Mouse (Mus musculus) naive thymus-derived CD4-positive, alpha-beta T cell, adult 2 months (primary cell): ENCODE data around the gene Gm20388.

Experiments used
- DNase-seq: peaks from one replicate; pipeline ENCODE4 v3.0.0-alpha.2; 2011; ENCODE audit warnings: low read depth

The Gm20388 gene

DNA sequence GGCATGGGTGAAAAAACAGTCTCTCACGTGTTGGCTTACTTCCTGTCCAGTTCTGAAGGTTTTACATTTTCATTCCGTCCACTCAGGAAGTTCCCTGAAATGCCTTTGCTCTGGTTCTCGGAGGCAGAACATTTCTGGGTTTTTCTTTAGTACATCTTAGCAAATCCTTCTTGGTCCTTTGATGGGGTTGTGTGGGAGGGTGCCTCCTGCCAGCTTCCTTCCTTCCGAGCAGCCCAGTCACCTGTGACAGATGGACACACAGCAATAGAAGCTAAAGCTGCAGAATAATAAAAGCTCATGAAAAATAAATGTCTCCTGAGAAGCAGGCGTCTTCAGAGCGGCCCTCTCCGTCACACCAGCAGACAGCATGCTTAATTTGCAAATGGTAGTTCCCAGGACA is 4168.3 kb downstream of the Gm20388 start:
- DNase-seq, result no peak

DNA sequence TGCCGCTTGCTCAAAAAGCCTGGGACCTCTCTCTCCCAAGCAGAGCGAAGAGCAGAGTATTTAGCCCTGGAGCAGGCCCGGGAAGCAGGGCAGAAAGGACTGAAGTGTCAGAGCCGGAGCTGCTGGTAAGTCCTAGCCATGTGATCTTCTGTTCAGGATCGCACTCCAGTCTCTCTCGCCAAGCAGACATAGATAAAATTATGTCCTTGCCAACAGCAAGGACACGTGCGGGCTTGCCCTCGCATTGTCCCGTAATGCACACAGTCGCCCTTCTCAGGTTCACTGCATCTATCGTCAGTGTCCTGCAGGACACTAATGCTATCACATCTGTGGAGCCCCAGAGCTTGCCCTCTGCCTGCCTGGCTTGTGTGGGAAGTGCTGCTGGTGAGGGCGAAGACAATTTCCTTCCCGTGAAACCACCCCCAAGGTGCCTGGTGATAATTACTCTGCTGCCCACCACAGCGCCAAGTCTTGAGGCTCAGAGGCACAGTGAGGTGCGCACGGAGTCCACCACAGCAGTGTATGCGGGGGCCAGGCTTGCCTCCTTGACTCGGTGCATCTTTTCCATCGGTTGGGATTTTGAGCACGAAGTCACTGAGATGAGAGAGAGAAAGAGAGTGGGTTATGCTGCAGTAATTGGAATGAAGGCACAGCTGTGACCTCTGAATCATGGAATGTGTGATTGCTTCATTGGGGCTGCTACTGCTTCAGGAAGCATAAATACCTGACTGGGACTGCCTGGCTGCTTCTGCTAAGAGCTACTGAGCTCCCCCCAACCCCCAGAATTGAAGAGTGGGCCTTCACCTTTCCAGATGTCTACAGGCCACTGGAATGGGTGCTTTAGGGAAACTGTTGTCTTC is 4170.1 kb downstream of the Gm20388 start:
- DNase-seq, result no peak

DNA sequence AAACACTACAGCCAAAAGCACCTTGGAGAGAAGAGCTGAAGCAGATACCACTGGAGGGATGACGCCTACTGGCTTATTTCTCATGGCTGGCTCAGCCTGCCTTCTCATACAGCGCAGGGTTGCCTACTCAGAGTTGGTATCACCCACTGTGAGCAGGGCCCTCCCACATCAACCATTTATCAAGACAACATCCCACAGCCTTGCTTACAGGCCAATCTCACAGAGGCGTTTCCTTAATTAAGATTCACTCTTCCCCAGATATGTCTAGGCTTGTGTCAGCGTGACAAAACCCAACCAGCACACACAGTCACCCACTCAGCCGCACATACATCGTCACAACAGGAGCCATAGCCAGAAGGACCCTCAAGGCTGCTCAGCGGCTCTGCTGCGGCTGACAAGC is 4172.0 kb downstream of the Gm20388 start:
- no peak for DNase-seq

DNA sequence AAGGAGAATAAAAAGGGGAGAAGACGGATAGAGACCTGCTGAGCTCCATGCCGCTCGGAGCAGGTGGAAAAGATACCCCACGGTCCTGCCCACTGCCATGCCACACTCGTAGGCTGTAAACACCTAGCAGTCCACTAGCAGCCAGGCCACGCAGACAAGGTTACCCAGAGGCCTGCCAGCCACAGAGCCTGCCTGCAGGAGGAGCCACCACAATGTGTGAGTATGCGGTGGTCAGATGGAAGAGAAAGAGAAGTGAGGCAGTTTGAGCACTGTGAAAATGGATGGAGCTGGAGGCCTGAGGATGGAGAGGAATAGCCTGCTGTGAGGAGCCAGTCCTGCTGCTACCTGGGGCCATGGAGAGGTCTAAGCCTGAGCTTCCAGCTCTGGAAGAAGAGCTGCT is 4173.0 kb downstream of the Gm20388 start:
- DNase-seq, result no peak

DNA sequence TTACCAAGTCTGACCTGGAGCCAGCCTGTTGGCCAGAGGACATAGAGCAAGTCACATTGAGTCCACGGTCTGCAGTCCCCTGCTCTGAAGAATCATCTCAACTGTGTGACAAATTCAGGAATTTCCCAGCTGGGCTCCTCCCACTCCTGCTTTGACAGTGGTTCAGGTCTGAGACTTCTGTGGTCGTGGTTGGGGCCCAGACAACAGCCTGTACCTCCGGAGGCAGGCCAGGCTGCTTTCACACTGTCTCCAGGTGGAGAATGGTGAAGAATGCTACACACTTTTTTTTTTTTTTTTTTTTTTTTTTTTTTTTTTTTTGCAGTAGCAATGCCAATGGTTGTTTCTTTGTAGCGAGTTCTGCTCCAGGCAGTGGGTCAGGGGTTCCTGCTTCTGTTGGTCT is 4175.0 kb downstream of the Gm20388 start:
- DNase-seq, result no peak

DNA sequence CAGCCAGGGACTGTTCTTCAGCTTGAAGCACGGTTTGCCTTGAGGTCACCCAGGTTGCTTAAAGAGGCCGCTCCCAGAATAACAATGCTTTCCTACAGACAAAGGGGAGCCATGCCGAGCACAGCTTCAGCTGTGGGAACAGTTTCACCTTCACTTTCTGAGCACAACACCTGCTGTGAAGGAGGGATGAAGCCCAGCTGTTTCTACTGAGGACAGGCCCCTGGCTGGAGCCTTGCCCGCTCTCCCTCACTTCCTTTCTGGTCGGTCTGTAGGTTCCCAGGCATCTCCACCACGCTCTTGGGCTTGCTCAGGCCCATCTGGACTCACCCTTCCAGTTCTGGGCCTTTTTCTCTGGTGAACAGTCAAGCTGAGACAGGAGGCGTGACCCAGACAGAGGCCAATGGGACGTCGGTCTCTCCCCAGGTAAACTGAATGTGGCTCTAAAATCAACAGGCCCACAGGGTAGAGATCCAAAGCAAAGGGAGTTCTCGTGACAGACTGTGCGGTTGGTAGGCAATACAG is 4177.5 kb downstream of the Gm20388 start:
- DNase-seq, result no peak

DNA sequence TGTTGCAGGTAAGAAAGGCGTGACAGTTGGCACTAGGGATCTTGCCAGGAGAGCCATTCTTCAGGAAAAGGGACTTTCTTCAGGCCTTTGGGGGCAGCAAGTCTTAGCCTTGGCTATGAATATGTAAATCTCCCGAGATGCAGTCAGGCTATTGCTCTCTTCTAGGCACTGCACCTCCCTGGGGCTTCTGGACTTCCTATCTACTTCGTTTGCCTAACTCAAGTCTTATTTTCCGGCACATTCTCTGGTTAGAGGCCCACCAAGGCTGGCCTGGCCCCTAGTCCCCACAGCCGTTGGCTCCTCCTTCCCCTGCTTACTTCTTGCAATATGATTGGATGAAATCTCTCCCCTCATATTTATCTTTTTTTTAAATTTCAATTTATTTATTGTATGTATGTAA is 4178.4 kb downstream of the Gm20388 start:
- DNase-seq, result no peak

DNA sequence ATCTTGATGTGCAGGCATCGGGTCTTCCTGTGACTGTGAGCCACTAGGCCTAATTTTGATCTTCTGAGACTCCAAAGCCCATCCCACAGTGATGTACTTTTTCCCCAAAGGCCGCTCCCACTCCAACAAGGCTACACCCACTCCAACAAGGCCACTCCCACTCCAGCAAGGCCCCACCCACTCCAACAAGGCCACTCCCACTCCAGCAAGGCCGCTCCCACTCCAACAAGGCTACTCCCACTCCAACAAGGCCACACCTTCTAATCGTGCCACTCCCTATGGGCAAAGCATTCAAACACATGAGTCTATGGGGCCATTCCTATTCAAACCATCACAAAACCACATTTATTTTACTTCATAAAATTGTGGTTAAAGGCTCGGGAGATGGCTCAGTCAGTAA is 4179.8 kb downstream of the Gm20388 start:
- no peak for DNase-seq

DNA sequence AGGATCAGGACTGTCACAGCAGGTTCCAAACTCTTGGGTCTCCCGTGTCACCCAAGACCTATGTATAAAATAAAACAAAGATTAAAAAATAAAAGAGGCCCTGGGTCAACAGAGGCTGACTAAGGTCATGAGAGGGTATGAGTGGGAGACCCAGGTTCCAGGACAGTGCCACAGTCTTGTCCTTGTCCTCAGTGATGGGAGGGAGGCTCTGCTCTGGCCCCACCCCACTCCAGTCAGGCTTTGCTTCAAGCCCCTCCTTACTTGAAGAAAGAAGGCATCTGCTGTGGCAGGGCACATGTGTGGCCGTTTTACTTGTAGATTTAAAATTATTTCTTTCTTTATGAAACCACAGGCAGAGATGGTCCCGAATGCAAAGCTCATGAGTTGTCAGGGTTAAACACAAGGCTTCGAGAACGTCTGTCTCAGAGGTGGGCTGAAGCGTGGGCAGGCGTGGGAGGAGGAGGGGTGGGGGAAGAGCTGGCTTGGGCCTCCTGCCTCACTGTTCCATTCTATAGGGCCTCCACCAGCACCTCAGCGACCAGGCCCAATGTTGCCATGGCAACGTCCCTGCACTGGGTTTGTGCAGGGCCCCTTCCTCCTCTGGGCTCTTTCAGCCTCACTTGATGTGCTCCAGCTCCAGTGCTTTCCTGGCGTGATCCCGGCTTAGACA is 4188.4 kb downstream of the Gm20388 start:
- no peak for DNase-seq

DNA sequence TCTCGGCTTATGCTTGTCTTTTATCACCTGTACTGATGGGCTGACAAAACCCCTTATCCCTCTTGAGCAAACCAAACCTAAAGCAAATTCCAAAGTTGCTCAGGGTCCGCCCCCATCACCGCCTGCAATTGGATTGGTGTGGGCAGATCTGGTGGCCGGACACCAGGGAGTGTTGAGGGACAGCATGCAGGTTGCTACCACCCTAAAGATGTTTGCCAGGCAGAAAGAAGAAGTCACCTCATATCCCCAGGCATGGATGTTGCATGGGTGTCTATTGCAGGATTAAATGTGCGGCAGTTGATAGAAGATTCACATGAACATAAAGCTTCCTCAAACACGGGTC is 4189.0 kb downstream of the Gm20388 start:
- no peak for DNase-seq

DNA sequence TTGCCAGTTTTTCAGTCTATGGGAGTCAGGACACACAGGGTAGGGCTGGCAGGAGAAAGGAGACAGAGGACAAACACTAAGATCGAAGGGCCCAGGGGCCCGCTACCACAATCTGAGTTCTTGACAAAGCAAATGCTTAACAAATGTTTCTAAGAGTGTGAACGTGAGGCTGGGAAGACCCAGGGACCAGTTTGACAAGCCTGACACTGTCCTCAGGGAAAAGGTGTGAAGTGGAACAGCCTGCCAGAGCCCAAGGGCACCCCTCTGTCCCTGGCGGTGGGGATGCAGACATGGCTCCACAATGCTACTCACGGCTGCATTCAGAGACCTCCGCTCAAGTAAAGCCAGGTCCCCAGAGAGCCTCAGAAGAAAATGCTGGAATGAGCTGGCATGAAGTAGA is 4195.2 kb downstream of the Gm20388 start:
- DNase-seq, result no peak

DNA sequence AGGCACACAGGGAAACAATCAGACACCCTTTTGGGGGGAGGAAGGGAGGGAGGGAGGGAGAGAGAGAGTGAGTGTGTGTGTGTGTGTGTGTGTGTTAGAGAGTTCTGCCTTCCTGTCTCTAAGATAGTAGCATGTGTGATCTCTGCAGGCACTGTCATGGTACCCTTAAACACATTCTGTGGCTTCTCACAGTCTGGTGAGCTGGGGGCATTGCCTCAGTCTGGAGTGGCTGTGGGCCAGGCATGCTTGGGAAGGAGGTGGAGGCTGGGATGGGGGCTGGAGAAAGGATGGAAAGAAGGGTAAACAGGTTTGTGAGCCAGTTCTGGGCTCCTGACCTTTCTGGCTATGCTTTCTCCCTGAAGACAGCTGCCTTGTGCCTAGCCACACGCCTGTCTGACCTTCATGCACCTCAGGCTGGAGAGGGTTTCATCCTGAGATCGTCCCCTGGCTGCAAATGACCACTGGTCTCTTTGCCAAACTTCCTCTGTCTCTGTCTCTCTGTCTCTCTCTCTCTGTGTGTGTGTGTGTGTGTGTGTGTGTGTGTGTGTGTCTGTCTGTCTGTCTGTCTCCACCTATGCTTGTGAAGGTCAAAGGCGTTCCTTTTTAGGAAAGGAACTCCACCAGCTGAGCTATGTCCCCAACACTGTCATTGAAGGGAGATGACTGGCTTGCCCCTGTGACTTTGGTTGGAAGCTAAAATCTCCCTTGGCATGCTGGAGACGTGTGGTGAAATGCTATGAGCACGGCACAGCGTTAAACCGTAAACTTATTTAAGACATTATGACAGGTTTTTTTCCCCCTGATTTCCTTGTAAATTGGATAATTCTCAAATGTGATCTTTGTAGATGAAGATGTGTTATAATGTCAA is 4195.9 kb downstream of the Gm20388 start:
- DNase-seq, result no peak

DNA sequence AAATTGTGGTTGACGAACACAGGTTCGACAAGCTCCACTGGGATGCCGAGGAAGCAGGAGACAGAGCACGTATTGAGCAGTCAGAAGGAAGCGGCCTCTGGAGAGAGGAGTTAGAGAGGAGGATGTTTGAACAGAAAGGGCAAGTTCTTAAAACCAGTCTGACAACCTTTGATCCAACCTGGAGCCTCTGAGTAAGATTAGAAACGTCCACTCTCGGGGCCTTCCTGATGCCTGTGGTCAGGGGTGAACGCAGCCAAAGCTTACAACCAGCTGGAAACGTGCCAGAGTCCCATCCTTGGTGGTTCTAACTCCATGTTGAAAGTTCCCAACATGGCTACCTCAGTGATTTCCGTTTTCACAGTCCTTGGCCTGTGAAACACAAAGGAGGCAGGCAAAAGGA is 4202.5 kb downstream of the Gm20388 start:
- DNase-seq, result no peak

DNA sequence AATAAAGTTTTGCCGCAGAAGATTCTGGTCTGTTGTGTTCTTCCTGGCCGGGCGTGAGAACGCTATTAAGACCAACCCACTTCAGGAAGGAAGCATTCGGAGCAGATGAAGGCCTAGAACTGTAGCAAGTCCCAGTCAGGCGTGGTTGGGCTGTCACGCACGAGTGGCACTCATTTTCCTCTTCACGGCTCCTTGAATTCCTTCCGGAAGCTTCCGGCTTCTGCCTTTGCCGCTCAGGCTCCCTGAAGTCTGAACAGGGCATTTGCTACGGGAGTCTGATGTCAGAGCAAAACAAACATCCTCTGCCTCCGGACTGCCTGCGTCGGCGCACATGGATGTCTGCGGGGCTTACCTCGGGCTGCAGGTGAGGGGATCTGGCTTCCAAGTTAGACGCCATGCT is 4214.6 kb downstream of the Gm20388 start:
- DNase-seq, result no peak

DNA sequence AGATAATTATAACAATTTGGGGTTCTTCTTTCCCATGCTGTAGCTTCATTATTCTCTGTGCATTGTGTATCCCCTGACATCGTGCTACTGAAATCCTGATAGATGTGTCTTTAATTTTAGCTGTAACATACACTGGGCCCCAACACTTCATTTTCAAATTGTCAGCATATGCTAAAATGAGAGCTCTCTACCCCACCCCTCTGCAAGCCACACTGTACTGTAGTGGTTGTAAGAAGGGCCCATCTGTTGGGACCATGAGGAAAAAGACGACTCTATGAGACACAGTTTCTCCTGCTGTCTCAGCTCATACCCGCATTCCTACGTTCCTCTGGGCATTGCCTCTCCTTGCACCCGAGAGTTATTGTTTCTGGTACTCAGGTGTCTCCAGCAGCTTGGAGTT is 4226.6 kb downstream of the Gm20388 start:
- DNase-seq, result no peak

DNA sequence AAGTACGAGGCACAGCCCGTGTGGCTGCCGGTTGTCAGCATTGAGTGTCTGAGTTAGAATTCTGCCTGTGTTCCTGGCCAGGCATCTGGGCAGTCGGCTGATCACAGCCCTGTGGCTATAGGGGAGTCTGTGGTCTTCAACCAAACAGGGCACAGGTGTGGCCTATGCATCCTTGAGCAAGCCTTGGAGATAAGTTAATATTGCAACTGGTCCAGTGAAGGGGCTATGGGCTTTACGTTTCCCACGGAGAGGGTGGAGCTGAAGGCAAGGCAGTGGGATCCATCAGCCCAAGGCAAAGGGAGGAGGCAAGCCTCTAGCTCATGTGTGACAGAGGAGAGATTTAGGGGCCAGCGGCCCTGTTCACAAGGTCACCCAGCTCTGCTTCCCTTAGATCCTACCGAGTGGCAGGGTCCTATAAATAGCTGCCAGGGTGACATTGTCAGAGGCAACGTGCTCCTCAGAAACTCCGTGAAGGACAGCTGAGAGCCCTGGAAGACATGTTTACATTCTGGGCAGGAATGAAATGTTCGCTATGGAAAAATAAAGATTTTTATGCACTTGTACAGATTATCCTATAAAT is 4229.7 kb downstream of the Gm20388 start:
- no peak for DNase-seq

DNA sequence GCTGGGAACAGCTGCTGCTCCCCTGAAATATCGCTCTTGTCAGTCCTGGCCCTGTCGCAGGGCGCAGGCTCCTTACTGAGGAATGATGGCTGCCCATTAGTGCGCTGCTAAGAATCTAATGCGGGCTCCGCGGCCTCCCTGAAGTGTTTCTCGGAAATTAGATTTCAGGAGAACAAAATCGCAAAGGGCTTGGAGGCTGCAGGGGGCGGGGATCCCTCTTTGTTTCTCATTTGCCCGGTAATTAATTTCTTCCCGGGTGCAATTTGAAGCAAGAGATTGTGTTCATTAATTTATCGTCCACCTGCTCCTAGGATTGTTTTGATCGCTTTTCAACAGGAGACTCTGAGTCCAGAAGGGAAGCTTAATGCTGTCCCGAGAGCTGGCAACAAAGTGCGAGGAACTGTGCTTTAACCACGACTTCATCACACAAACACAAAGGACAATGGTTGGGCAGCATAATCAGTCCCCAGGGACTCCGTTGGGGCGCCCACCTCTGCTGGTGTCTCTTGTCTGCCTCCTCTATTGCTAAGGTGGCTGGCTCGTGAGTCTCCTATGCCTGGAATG is 4230.3 kb downstream of the Gm20388 start:
- no peak for DNase-seq

DNA sequence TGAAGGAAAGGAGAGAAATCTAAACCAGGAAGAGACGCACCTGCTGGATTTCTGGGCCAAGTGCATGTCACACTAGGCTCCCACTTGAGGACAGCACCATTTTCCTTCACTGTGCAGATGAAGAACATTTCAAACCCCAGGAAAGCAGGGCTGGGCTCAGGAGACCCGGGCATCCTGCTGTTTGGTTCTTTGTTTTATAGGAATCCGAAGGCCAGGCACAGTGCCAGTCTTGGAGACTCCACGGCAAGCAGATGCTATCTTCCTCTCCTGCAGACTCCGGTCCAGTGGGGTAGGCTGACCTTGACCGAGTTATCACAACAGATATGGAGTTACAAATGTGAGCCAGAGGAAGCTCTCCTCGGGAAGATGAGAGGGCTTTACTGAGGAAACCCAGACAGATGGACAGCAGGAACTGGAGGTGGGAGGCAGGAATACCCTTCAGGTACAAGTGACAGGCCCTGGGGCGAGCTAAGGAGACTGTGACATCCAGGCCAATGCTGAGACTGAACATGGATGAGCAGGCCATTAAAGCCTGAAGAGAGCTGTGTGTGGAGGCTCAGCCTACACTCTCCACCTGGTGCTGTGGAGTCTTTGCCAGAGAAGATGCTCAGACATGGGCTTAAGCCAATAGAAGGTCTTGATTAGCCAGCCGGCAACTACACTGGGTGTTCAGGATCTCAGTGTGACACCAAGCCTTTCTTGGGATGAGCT is 4231.2 kb downstream of the Gm20388 start:
- no peak for DNase-seq

DNA sequence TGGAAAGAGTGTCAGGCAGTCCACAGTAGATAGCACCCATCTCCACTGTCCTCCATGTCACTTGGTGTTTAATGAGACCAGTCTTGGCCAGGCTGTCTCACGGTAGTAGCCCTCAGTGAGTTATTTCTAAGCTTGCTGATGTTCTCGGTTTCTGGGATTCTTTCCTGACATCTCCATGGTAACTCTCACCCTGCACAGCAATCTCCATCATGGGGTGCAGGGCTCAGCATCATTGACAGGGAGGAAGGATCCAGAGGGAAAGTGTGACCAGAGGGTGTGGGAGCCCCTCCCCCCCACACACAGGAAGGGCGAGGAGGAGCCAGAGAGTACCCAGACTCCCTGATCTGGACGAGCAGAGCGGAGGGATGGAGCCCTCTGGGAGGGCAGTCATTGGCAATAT is 4232.4 kb downstream of the Gm20388 start:
- no peak for DNase-seq

DNA sequence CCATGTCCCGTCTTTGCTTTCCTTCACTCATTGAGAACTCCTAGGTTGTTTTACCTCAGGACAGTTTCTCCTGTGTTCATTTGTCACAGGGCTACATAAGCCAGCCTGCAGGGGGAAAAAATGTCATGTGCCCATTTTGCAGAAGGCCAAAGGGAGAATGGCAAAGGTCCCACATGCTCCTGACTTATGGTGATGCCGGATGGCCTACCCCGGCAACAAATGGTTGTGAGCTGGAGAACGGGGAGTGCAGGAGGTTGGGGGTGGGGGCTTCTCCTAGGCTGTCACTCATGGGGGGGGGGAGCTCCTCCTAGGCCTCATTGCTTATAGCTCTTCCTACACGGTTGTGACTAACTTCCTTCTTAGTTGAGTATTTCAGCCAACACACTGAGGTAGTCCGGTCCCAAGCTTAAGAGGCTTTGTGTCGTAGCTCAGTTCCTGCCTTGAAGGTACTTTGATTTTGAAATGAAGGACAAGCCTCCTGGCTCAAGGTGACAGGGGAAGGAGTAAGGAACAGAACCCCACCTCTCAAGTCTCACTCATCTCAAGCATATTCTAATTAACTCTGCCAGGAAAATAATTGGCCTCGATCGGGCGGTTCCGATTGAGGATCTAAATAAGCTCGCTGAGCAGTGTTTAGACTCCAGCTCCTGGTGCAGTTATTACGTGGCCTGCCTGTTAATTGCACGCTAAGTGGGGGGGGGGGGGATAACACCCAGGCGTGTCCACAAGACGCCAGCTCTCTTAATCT is 4233.4 kb downstream of the Gm20388 start:
- DNase-seq, result no peak

DNA sequence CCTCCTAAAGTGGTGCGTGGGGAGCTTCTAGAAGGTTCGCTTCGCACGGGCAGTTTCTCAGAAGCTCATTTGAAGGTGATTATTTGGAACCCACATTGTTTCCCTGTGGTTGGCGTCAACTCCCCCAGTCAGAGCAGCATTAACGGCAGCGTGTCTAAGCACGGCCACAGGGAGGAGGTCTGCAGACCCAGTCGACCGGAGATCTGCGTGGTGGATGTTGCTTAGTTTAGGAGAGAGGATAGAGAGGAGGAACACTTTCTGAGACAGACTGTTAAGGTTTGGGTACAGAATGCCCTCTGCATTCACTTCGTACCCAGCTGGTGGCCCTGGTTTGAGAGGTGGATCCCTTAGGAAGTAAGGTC is 4234.0 kb downstream of the Gm20388 start:
- DNase-seq, result no peak
